Mouse (Mus musculus) C2C12 (cell line): ENCODE data around the gene Pdcl2.

ENCODE experiments used
- CEBPB ChIP-seq: IDR thresholded peaks from one replicate; pipeline ENCODE4 v1.6.1; 2011; ENCODE audit warnings: low read depth, mild to moderate bottlenecking, control low read depth, moderate library complexity
- CTCF ChIP-seq: IDR thresholded peaks from one replicate; pipeline ENCODE4 v1.5.1; 2011; ENCODE audit not compliant: control insufficient read depth, insufficient read depth, insufficient read length
- FOSL1 ChIP-seq: IDR thresholded peaks from one replicate; pipeline ENCODE4 v1.8.0; 2011; ENCODE audit warnings: mild to moderate bottlenecking, low read length; ENCODE audit not compliant: poor library complexity, insufficient read depth, severe bottlenecking
- MAX ChIP-seq: IDR thresholded peaks from one replicate; pipeline ENCODE4 v1.6.1; 2011; ENCODE audit warnings: mild to moderate bottlenecking, control low read depth
- MYOD1 ChIP-seq: IDR thresholded peaks from one replicate; pipeline ENCODE4 v1.6.1; 2011; ENCODE audit warnings: low read depth; ENCODE audit not compliant: control insufficient read depth, insufficient read length
- USF1 ChIP-seq: IDR thresholded peaks from one replicate; pipeline ENCODE4 v1.6.1; 2011; ENCODE audit warnings: low read depth, mild to moderate bottlenecking, control low read depth, moderate library complexity

GRCm38 (mm10) chr5:76379216-76379615 lies 48.3 kb upstream of the Pdcl2 start:
- no peak for TF ChIP-seq CTCF
- TF ChIP-seq MYOD1: no peak
- no peak for TF ChIP-seq MAX
- TF ChIP-seq USF1: no peak
- TF ChIP-seq FOSL1: no peak
- no peak for TF ChIP-seq CEBPB
